Mouse (Mus musculus): ENCODE measurements around the gene Notum. TPM values are rescaled to one million over a fixed set of nuclear protein-coding genes. Genes with fewer than 3 reads are reported as not detected.

Gene Notum
- polyA plus RNA-seq, 1 experiment from 2014 or later: 3.3 TPM

DNA sequence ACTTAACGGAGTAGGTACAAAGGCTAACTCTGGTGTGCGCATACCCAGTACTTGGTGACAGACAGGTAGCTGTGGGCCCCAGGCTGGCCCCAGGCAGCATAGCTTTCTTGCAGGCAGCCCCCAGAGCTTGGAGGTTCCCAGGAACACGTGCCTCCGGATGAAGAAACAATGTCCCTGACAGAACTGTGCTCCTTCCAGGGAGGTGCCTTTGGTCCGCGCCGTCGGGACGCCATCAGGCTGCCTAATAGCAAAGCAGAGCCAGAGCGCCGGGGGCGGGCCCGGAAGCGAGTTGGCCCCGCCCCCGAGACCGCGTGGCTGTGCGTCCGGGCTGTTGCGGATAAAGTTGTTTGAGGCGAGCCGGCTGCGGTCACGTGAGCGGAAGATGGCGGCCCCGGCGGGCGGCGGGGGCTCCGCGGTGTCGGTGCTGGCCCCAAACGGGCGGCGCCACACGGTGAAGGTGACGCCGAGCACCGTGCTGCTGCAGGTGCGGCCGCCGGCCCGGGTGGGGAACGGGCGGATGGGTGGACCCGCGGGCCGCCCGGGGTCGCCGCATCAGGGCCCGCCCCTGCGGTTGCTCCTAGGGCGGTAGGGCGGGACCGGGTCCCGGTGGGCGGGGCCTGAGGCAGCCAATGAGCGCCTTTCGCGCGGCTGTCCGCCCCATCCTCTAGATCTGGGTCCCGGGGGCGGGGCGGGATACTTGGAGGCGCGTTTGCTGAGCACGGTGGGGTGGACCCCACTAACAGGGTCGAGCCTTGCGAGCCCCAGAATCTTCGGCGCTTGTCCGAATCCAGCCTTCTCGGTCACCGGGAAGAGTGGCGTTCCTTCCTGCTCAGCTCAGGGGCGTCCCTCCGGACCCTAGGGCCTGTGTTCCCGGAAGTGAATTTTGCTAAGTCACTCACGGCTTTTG is 12.0 kb upstream of the Notum start, which contains the start of gene Aspscr1:
TSS of gene Aspscr1 (plus strand) at position 287 of the 907 bp plus-strand sequence.
- peak within 1 kb of the TSS; percentile 80 for H3K4me3 ChIP-seq
- DNase-seq (ENCODE audit: low spot score): peak; percentile 94
- 2% methylated on average over 83 of the region's 83 CpGs for WGBS
- peaks cover 23% of the 10 kb centered on the region for H3K4me1 ChIP-seq
- peaks cover 28% of the 10 kb centered on the region for H3K36me3 ChIP-seq
- H3K27ac ChIP-seq (replicated peaks): peak within 1 kb of the TSS; percentile 99
- H3K27me3 ChIP-seq (ENCODE audit: low read depth, poor library complexity, severe bottlenecking): no peaks in the 10 kb centered on the region
- no peaks in the 10 kb centered on the region for H3K9me3 ChIP-seq (replicated peaks)

DNA sequence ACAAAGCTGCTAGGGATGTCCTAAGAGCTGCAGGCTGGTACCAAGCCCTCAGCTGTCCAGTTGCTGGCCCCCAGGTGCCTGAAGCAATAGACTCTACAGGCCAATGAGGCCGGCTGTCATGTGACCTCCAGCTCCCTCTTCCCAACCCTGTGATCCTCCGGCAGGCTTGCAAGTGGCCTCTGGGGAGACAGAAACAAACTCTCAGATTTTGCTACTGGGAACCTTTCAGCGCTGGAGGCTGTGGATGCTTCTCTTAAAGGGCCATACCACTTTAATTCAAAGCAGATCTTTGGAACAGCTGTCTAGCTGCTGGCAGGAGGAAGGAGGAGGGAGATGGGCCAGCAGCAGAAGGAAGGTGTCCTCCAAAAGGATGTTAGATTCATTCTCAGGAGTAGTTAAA is 5.6 kb upstream of the Notum start:
- H3K4me3 ChIP-seq: no peak overlapping the region
- 14% methylated on average over 3 of the region's 3 CpGs for WGBS
- no peak for DNase-seq (ENCODE audit: low spot score)
- no peaks in the 10 kb centered on the region for H3K36me3 ChIP-seq
- H3K9me3 ChIP-seq (replicated peaks): no peaks in the 10 kb centered on the region
- H3K27ac ChIP-seq (replicated peaks): no peak overlapping the region
- H3K4me1 ChIP-seq: peaks cover 18% of the 10 kb centered on the region
- peaks cover 50% of the 10 kb centered on the region for H3K27me3 ChIP-seq (ENCODE audit: low read depth, poor library complexity, severe bottlenecking)

DNA sequence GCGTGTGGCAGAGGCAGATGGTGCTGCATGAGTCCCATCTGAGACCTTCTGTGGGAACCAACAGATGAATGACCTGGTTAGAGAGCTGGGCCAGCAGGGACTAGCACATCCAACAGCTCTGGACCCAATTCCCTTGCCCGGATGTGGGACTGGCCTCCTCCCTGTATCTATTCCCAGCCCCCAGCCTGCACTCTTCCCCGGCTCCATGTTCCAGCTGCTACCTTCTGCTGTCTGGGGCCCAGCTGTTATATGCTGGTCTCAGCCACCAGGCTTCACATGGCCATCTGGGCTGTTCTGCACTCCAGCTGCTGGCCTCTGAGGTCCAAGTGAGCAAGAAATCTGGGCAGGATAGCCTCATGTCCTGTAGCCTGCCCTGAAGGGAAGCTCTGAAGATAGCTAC is 4.4 kb upstream of the Notum start:
- H3K27me3 ChIP-seq (ENCODE audit: low read depth, poor library complexity, severe bottlenecking): peaks cover 62% of the 10 kb centered on the region

DNA sequence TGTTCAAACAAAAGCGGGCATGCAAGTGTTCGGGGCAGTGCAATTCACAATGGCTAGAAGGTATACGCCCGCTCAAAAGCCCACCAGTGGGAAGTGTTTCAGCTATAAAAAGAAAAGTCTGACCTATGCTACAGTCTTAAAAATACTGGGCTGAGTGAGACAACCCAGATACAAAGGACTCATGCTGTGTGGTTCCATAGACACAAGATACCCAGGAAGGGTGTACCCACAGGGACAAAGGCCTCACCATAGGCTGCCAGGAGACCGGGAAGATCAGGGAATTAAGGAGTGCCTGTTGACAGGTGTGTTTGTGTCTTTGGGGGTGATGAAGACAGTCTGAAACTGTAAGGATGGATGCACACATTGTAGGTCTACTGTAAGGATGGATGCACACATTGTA is 2.7 kb upstream of the Notum start:
- Histone ChIP-seq H3K4me3 (no peak overlapping the region), H3K27ac (replicated peaks) (no peak overlapping the region), H3K4me1 (peaks cover 45% of the 10 kb centered on the region), H3K36me3 (no peaks in the 10 kb centered on the region), H3K27me3 (ENCODE audit: low read depth, poor library complexity, severe bottlenecking) (peaks cover 79% of the 10 kb centered on the region), H3K9me3 (replicated peaks) (no peaks in the 10 kb centered on the region)
- 71% methylated on average over 5 of the region's 5 CpGs for WGBS
- no peak for DNase-seq (ENCODE audit: low spot score)

More for the DNA sequence above, 4.4 kb upstream of the Notum start:
- H3K36me3 ChIP-seq: no peaks in the 10 kb centered on the region
- 86% methylated on average over 3 of the region's 3 CpGs for WGBS
- DNase-seq (ENCODE audit: low spot score): no peak
- H3K4me1 ChIP-seq: peaks cover 28% of the 10 kb centered on the region
- H3K27ac ChIP-seq (replicated peaks): no peak overlapping the region
- no peaks in the 10 kb centered on the region for H3K9me3 ChIP-seq (replicated peaks)
- H3K4me3 ChIP-seq: no peak overlapping the region

DNA sequence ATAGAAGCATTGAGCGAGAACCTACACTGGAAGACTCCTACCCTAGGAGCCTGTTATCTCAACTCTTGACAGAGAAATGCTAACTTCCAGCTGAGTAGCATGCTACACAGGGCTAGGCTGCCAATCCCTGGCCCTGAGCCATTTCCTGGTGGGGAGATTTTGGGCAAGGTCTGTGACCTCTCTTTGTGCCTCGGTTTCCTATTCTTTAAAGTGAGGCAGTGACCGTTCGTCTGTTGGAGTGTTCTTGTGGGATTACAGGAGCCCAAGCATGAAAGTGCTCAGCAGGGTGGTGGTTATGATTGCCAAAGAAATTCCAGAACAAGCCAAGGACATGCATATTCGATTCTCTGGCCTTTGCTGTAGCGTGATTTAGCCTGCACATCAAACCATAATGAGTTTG is 1.8 kb upstream of the Notum start:
- Histone ChIP-seq H3K27me3 (ENCODE audit: low read depth, poor library complexity, severe bottlenecking) (peaks cover 88% of the 10 kb centered on the region), H3K9me3 (replicated peaks) (no peaks in the 10 kb centered on the region), H3K4me3 (no peak overlapping the region), H3K4me1 (peaks cover 47% of the 10 kb centered on the region), H3K36me3 (no peaks in the 10 kb centered on the region), H3K27ac (replicated peaks) (no peak overlapping the region)
- WGBS: 37% methylated on average over 6 of the region's 6 CpGs
- no peak for DNase-seq (ENCODE audit: low spot score)

DNA sequence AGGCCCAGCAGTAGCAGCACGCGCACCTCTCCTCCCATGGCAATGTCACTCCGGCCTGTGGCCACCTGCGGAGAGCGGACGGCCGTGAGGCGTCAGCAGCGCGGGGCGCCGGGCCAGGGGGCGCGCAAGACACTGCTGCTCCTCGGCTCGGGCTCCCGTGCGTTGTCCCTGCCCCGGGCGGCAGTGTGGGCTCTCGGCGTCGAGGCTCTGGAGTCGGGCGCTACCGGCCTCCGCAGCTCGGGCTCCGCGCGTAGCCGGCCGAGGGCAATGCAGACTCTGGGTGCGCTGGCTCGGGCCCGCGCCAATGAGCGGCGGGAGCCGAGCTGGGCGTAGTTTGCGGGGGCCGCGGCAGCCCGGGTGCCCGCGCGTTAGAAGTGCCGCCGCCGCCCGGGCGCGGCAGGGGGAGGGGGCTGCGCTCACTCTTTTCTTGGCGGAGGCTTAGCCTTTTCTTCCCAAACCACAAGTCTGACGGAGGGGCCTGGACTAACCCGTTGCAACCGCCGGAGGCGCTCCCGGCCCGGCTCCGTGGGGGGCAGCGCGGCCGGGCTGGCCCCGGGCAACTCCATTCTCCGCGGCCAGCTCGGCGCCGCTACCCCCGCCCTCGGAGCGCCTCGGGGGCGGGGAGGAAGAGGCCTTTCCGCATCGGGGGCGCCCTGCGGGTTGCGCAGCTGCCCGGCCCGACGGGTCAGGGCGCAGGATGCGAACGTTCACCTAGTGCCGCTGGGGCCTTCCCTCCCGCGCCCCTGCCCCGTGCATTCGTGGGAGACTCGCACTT is 487 bp downstream of the Notum start:
- Histone ChIP-seq H3K4me3 (peak overlapping the region; percentile 53), H3K9me3 (replicated peaks) (no peaks in the 10 kb centered on the region), H3K27me3 (ENCODE audit: low read depth, poor library complexity, severe bottlenecking) (peaks cover 99% of the 10 kb centered on the region), H3K36me3 (no peaks in the 10 kb centered on the region), H3K4me1 (peaks cover 36% of the 10 kb centered on the region), H3K27ac (replicated peaks) (peak overlapping the region; percentile 69)
- under 1% methylated on average over 95 of the region's 95 CpGs for WGBS
- DNase-seq (ENCODE audit: low spot score): peak; percentile 67

DNA sequence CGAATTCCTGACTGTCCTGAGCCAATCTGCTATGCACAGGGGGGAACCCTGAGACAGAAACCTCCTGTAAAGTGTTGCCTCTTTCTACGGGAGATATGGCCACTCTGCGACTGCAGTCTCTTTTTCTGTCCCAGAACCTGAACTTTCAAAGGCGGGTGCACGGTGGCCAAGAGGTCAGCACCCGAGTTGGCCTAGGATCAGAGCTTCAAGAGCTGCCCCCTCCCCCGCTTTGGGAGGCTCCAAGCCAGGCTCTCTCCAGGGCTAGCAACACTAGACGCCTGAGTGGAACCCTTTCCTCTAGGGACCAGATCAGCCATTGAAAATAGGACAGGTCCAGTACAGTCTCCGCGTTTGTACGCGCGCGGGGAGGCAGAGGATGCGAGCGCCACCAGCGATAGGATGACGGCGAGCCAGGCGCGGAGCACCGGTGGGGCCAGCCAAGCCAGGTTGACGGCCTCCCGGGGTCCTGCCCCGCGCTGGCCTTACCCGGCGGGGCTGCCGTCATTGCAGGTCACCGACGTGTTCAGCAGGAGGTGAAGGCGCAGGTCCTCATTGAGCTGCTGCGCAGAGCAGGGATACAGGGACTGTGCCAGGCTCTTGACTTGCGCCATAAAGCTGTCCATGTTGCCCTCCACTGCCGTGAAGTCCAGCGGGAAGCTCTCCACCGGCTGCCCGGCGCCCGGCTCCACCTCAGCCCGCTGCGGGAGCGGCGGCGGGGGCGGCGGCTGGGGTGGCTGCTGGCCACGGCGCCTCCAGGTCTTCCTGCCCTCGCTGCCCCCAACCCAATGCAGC is 1.3 kb downstream of the Notum start:
- Histone ChIP-seq H3K9me3 (replicated peaks) (no peaks in the 10 kb centered on the region), H3K4me1 (peaks cover 33% of the 10 kb centered on the region), H3K36me3 (no peaks in the 10 kb centered on the region), H3K4me3 (peak overlapping the region; percentile 53), H3K27me3 (ENCODE audit: low read depth, poor library complexity, severe bottlenecking) (peaks cover 93% of the 10 kb centered on the region), H3K27ac (replicated peaks) (peak overlapping the region; percentile 69; the same call in 1 of the 2 replicates)
- 3% methylated on average over 50 of the region's 50 CpGs for WGBS
- DNase-seq (ENCODE audit: low spot score): no peak

DNA sequence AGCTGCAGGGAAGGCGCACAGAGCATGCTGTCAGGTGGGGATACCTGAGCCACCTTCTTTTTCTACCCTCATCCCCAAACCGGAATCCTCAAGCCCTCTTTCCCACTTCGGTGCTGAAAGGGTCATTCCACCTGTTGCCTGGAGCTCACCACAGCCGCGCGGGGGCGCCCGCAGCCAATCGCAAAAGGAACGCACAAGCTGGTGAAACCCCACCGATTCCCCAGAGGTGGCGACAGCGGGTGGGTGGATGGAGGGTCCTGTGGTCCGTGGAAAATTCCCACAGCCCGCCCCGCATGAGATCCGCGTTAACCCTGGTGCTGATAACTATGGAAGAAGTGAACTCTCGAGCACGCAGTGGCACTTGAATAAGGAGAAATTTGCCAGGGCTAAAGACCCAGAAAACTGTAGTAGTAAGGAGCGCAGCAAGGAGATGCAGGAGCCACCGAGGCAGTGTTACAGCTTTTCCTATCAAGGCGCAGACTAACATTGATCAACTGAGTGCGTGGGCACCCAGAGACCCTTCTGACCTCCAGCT is 2.0 kb downstream of the Notum start:
- H3K9me3 ChIP-seq (replicated peaks): no peaks in the 10 kb centered on the region
- H3K27me3 ChIP-seq (ENCODE audit: low read depth, poor library complexity, severe bottlenecking): peaks cover 89% of the 10 kb centered on the region
- no peaks in the 10 kb centered on the region for H3K36me3 ChIP-seq
- 3% methylated on average over 24 of the region's 24 CpGs for WGBS
- H3K4me3 ChIP-seq: peak overlapping the region; percentile 53
- H3K27ac ChIP-seq (replicated peaks): no peak overlapping the region
- H3K4me1 ChIP-seq: peaks cover 33% of the 10 kb centered on the region
- DNase-seq (ENCODE audit: low spot score): peak; percentile 78

DNA sequence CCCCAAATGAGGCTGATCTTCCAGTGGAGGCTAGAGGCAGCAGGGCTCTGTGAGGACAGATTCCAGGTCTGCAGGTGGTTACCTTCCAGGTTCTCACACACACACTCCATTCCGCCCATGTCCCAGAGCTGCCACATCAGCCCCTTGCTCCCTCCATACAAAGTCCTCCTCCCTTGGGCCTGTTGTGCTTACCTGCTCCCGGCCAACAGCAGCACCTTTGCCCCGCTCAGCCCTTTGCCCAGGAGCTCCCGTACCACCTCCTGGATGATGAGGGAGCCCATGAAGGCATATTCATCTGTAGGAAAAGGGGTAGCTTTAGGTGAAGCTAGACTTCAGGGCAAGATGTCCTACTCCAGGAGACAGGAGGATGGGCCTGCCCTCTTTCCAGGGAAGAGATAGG is 3.7 kb downstream of the Notum start:
- WGBS: 83% methylated on average over 4 of the region's 4 CpGs
- Histone ChIP-seq H3K4me3 (no peak overlapping the region), H3K27me3 (ENCODE audit: low read depth, poor library complexity, severe bottlenecking) (peaks cover 73% of the 10 kb centered on the region), H3K9me3 (replicated peaks) (no peaks in the 10 kb centered on the region), H3K27ac (replicated peaks) (no peak overlapping the region), H3K4me1 (peaks cover 29% of the 10 kb centered on the region), H3K36me3 (no peaks in the 10 kb centered on the region)
- DNase-seq (ENCODE audit: low spot score): no peak

DNA sequence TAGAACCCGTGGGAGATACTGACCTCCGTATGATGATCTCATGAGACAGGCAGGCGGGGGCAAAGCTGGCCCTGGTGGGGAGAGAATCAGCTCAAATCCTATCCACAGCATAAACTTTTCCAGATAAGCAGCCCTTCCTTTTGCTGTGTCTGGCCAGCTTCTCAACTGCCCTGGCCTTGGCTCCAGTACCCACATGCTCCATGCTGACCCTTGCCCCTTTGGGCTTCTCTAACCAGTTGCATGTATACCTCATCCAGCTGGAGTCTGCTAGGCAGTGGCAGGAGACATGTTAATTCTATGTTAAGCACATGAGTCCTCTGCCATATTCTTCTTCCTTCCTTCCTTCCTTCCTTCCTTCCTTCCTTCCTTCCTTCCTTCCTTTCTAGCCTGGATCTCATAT is 6.2 kb downstream of the Notum start:
- Histone ChIP-seq H3K9me3 (replicated peaks) (no peaks in the 10 kb centered on the region), H3K36me3 (no peaks in the 10 kb centered on the region), H3K27me3 (ENCODE audit: low read depth, poor library complexity, severe bottlenecking) (peaks cover 47% of the 10 kb centered on the region), H3K27ac (replicated peaks) (no peak overlapping the region), H3K4me1 (peaks cover 13% of the 10 kb centered on the region), H3K4me3 (no peak overlapping the region)
- DNase-seq (ENCODE audit: low spot score): no peak
- WGBS: 88% methylated on average over 3 of the region's 3 CpGs

DNA sequence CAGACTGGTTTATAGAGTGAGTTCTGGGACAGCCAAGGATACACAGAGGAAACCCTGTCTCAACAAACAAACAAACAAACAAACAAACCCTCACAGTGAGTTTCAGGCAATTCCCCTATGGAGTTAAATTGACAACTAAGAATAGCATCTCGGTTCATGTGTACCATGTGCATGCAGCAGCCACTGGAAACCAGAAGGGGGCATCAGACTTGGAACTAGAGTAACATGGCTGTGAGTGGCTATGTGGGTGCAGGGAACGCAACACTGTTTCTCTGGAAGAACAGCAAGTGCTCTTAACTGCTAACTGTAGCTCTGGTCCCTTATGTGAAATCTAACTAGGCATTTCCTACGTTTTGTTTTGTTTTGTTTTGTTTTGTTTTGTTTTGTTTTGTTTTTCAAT is 9.1 kb downstream of the Notum start:
- H3K9me3 ChIP-seq (replicated peaks): no peaks in the 10 kb centered on the region
- H3K27me3 ChIP-seq (ENCODE audit: low read depth, poor library complexity, severe bottlenecking): peaks cover 30% of the 10 kb centered on the region
- 63% methylated on average over 3 of the region's 3 CpGs for WGBS
- DNase-seq (ENCODE audit: low spot score): no peak
- no peak overlapping the region for H3K4me3 ChIP-seq
- H3K27ac ChIP-seq (replicated peaks): no peak overlapping the region
- no peaks in the 10 kb centered on the region for H3K36me3 ChIP-seq
- H3K4me1 ChIP-seq: peaks cover 9% of the 10 kb centered on the region

DNA sequence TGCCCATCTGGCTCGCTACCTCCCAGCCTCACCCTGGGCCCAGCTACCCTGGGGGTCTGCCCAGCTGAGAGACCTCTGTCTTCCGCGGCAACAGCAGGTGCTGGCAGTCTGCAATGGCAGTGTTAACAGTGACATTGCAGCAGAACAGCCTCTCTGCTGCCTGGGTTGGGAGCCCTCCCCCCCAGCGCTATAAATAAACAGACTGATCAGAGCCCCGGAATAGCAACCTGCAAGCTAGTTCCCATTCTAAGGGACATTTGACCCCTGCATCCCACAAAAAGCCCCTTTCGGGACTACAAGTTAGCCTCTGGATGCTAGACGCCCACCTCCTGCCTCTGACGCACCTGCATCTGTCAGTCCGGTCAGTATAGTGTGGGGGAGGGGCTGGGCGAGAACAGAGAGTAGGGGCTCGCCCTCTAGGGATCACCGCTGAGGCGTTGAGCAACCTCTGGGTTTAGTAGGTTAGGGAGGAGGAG is 12.9 kb downstream of the Notum start, which contains the start of gene Myadml2:
TSS of gene Myadml2 (minus strand) at position 158 of the 476 bp plus-strand sequence.
- DNase-seq (ENCODE audit: low spot score): no peak
- peak within 1 kb of the TSS; percentile 30; the same call in 1 of the 2 replicates for H3K27ac ChIP-seq (replicated peaks)
- H3K4me1 ChIP-seq: peaks cover 20% of the 10 kb centered on the region
- no peaks in the 10 kb centered on the region for H3K36me3 ChIP-seq
- H3K9me3 ChIP-seq (replicated peaks): no peaks in the 10 kb centered on the region
- H3K4me3 ChIP-seq: peak within 1 kb of the TSS; percentile 33
- 7% methylated on average over 13 of the region's 13 CpGs for WGBS
- H3K27me3 ChIP-seq (ENCODE audit: low read depth, poor library complexity, severe bottlenecking): peaks cover 25% of the 10 kb centered on the region

Measured in midbrain, embryonic 10.5 days (tissue).